Mouse (Mus musculus) bone marrow macrophage, adult 2 months (primary cell): ENCODE measurements around the gene Macrod2.

Experiments used
- CTCF ChIP-seq: IDR thresholded peaks from 2 replicates; pipeline ENCODE4 v1.5.1; 2012; ENCODE audit warnings: low read depth, mild to moderate bottlenecking, low read length, moderate library complexity
- POLR2A ChIP-seq: IDR thresholded peaks from 2 replicates; pipeline ENCODE4 v1.6.1; 2012; ENCODE audit warnings: mild to moderate bottlenecking, low read depth, low read length, borderline replicate concordance

DNA sequence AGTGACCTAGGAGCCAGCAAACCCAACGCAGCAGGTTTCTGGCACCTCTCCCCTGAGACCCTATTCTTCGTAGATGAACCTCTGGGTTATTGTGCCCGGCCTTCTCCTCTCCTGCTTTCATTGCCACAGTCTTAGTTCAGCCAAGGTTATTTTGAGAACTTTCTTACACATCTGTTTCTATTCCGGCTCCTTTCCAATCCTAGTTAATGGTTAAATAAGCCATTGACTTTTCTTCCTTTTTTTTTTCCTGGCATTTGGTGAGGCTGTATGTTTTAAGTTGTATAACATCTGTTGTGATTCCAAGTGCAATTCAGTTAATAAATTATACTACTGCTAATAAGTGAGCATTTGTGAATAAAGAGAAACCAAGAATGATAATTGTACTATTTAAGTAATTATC lies 44.0 kb downstream of the Macrod2 start:
- TF ChIP-seq POLR2A, result no peak
- TF ChIP-seq CTCF, result no peak
